1 mouse cellular context compared by ENCODE assay signal in genomic region chr8:53619196-53619595, GRCm38 (mm10).
TF ChIP-seq lines count a peak whose summit lies in the region.

No protein-coding gene starts in this region.

TF ChIP-seq in ES-E14, 5 proteins besides CTCF, POLR2A, EP300 and RAD21 (continued from another document):
- TF ChIP-seq ZNF384 (IDR thresholded peaks at IDR 0.05; ENCODE audit: low read depth, low read length) = no peak
- TF ChIP-seq ZC3H11A (IDR thresholded peaks at IDR 0.05; ENCODE audit: borderline replicate concordance, low read depth, low read length) = no peak
